Comparison of ENCODE assay signal across 17 mouse cellular contexts in the genomic region with DNA sequence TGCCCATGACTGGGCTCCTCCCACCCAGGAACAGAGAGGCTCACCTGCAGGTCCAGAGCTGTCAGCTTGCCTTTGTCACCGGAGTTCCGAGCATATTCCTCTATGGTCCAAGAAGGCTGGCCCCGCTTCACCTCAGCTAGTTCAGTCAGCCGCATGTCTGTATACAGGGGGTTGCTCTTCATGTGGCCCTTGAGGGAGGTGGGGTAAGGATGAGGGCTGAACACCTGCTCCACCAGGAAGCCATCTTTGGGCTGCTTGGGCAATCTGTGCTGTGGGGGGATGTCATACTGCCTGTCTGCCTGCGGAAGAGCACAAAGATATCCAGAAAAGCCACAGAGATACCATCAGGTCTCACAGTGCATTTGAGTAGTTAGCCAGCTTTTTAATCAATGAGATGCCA. TPM values are rescaled to one million over a fixed set of nuclear protein-coding genes. Genes with fewer than 3 reads are reported as not detected.
"Had no signal": no experiment of that assay in that cellular context is flagged by ENCODE, and none has a peak within 500 bp of the region (broad histone marks: within the 10 kb centered on the region; RNA-seq: fewer than 3 reads in every experiment).

No protein-coding gene starts in this region.

- ATAC-seq: lung, postnatal 0 days; midbrain, embryonic 13.5 days; midbrain, embryonic 15.5 days had no signal

- DNase-seq: lung, postnatal 14 days; lung, postnatal 36 days; right cerebral cortex, postnatal 14 days; thymus, adult 2 months; thymus, postnatal 25 days; thymus, postnatal 4 days had no signal

- H3K36me3 ChIP-seq: lung, embryonic 15.5 days; midbrain, embryonic 13.5 days; midbrain, embryonic 15.5 days; stomach, embryonic 15.5 days had no signal

- H3K9ac ChIP-seq: lung, embryonic 15.5 days; midbrain, embryonic 13.5 days; midbrain, embryonic 15.5 days; neural tube, embryonic 12.5 days; stomach, embryonic 15.5 days had no signal

- H3K27ac ChIP-seq: lung, embryonic 15.5 days; macrophage; midbrain, embryonic 13.5 days; midbrain, embryonic 15.5 days; neural tube, embryonic 12.5 days; stomach, embryonic 15.5 days; stomach, postnatal 0 days had no signal

- H3K4me3 ChIP-seq: lung, embryonic 15.5 days; megakaryocyte, embryonic 14.5 days; midbrain, embryonic 13.5 days; midbrain, embryonic 15.5 days; neural tube, embryonic 12.5 days; stomach, embryonic 15.5 days had no signal

- H3K27me3 ChIP-seq: lung, embryonic 15.5 days; megakaryocyte, embryonic 14.5 days; midbrain, embryonic 13.5 days; midbrain, embryonic 15.5 days; neural tube, embryonic 12.5 days; stomach, embryonic 15.5 days had no signal

- H3K9me3 ChIP-seq: lung, embryonic 15.5 days; midbrain, embryonic 13.5 days; midbrain, embryonic 15.5 days; neural tube, embryonic 12.5 days; stomach, embryonic 15.5 days had no signal

- H3K4me2 ChIP-seq: lung, embryonic 15.5 days; midbrain, embryonic 11.5 days; midbrain, embryonic 13.5 days; midbrain, embryonic 15.5 days; neural tube, embryonic 12.5 days; stomach, embryonic 15.5 days had no signal

- H3K4me1 ChIP-seq: lung, embryonic 15.5 days; megakaryocyte, embryonic 14.5 days; midbrain, embryonic 13.5 days; midbrain, embryonic 15.5 days; neural tube, embryonic 12.5 days; stomach, embryonic 15.5 days had no signal

RNA-seq across cellular contexts. Expression of a gene that starts 26.5 kb away (rescaled TPM):
- polyA plus RNA-seq: lung, postnatal 0 days; macrophage; testis, adult 2 months had no signal
